Mouse (Mus musculus) liver, embryonic 14.5 days (tissue): ENCODE measurements at regions not wholly inside any gene's neighbourhood (a gene's known extent, or its start where the extent isn't known, plus 50 kb on each side); places are given as distances from the start of the nearest gene placed in this dataset.

ENCODE experiments used
- CTCF ChIP-seq: IDR thresholded peaks from 2 replicates; pipeline ENCODE4 v1.5.1; 2016; ENCODE audit warnings: antibody characterized with exemption, low read depth, control low read depth
- EP300 ChIP-seq: IDR thresholded peaks from 2 replicates; pipeline ENCODE4 v1.6.1; 2016; ENCODE audit warnings: antibody characterized with exemption, low read depth

GRCm38 (mm10) chr1:183510759-183511158, 92.7 kb downstream of the Hhipl2 start:
- no peak for TF ChIP-seq CTCF
- TF ChIP-seq EP300 = no peak
